Mouse (Mus musculus): ENCODE measurements around the gene Bhlhb9.

The Bhlhb9 gene

GRCm38 (mm10) chrX:135916580-135916979 is 119.2 kb downstream of the Bhlhb9 start:
- no peak for DNase-seq

GRCm38 (mm10) chrX:135917116-135917515 is 119.7 kb downstream of the Bhlhb9 start:
- DNase-seq, result no peak

GRCm38 (mm10) chrX:135922162-135922561 is 124.8 kb downstream of the Bhlhb9 start:
- DNase-seq, result no peak

- no peak for DNase-seq
These were observed 128.5 kb downstream of the Bhlhb9 start for GRCm38 (mm10) chrX:135925911-135926310.

GRCm38 (mm10) chrX:135928588-135928987 is 131.2 kb downstream of the Bhlhb9 start:
- no peak for DNase-seq

- no peak for DNase-seq
These were observed 139.1 kb downstream of the Bhlhb9 start for GRCm38 (mm10) chrX:135936452-135936851.

Measured in cerebellum, adult 9-11 months (tissue).